Mouse (Mus musculus): Measurements from ENCODE around the gene Psd.

DNA sequence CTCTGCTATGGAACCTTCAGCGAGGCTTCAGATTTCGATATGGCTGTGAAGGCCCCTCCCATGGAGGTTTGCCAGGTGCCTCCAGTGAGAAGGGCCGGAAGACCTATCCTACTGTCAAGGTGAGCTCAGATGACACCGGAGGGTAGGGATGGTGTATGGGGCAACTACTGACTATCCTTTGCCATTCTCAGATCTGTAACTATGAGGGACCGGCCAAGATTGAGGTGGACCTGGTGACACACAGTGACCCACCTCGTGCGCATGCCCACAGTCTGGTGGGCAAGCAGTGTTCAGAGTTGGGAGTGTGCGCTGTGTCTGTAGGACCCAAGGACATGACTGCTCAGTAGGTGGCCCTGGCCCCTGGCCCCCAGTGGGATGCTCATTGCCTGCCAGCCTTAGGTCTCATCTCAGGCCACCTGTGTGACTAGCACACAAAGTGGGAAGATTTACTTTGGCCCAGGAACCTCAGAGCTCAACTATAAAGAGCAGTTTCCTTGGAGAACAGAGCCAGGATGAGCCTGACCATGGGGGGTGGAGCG, 20.1 kb downstream of the Psd start:
- TF ChIP-seq CTCF (conservative IDR thresholded peaks at IDR 0.05; ENCODE audit: insufficient read depth, insufficient read length, low read depth, low read length), result no peak
- TF ChIP-seq POLR2A (IDR thresholded peaks at IDR 0.05; ENCODE audit: low read depth, low read length), result no peak

Measured in kidney, adult 2 months (tissue).